Mouse (Mus musculus) hindbrain, embryonic 12.5 days (tissue): ENCODE data around the gene Gpd2. TPM values are rescaled to one million over a fixed set of nuclear protein-coding genes. Genes with fewer than 3 reads are reported as not detected.

Experiments
- ATAC-seq: fragments of 200-750 bp; cut with Nextera tagmentation; 2 replicates; pipeline ENCODE4 v1.8.0; 2017; ENCODE audit warnings: moderate TSS enrichment; ENCODE audit not compliant: low FRiP score
- H3K27ac ChIP-seq: fragments of 300-500 bp; sonication (generic); 2 replicates; pipeline ENCODE4 v1.5.1; 2016; ENCODE audit warnings: mild to moderate bottlenecking
- H3K27me3 ChIP-seq: fragments of 300-500 bp; sonication (generic); 2 replicates; pipeline ENCODE4 v1.6.1; 2016; ENCODE audit warnings: mild to moderate bottlenecking
- H3K36me3 ChIP-seq: fragments of 300-500 bp; sonication (generic); 2 replicates; pipeline ENCODE4 v1.6.1; 2016; ENCODE audit warnings: mild to moderate bottlenecking
- H3K4me1 ChIP-seq: fragments of 300-500 bp; sonication (generic); 2 replicates; pipeline ENCODE4 v1.6.1; 2016
- H3K4me2 ChIP-seq: fragments of 300-500 bp; sonication (generic); replicated peaks from 2 replicates; pipeline ENCODE4 v1.6.1; 2016; ENCODE audit warnings: mild to moderate bottlenecking
- H3K4me3 ChIP-seq: fragments of 300-500 bp; sonication (generic); 2 replicates; pipeline ENCODE4 v1.5.1; 2016; ENCODE audit warnings: mild to moderate bottlenecking
- H3K9ac ChIP-seq: fragments of 300-500 bp; sonication (generic); 2 replicates; pipeline ENCODE4 v1.6.1; 2016; ENCODE audit warnings: mild to moderate bottlenecking, moderate library complexity
- H3K9me3 ChIP-seq: fragments of 300-500 bp; sonication (generic); replicated peaks from 2 replicates; pipeline ENCODE4 v1.6.1; 2016; ENCODE audit warnings: mild to moderate bottlenecking
- WGBS: fragments of 180-500 bp; shearing (Covaris S2); methylation state at CpG from one replicate; pipeline ENCODE4 v1.1.7; 2016; 5-methylcytosine and 5-hydroxymethylcytosine counted together
- polyA plus RNA-seq: library from polyadenylated mRNA; unstranded; fragments of >200 nt; fragmentation: Nextera tagmentation; extraction: Ambion mirVana; gene quantifications from 2 replicates; pipeline ENCODE4 v1.2.1, GENCODE M21; 2016

Gpd2 gene
- polyA plus RNA-seq, 1 experiment from 2014 or later, result 18.9 TPM

GRCm38 (mm10) chr2:57375138-57375837 lies 137.9 kb downstream of the Gpd2 start:
- Histone ChIP-seq H3K4me2 (no peak overlapping the region), H3K36me3 (no peaks in the 10 kb centered on the region), H3K9ac (no peak overlapping the region), H3K9me3 (no peaks in the 10 kb centered on the region), H3K27ac (peak overlapping the region; percentile 24; the same call in 1 of the 2 replicates), H3K4me3 (no peak overlapping the region), H3K27me3 (no peaks in the 10 kb centered on the region), H3K4me1 (peaks cover 21% of the 10 kb centered on the region)
- ATAC-seq, result peak; percentile 80
- 63% methylated on average over 7 of the region's 7 CpGs for WGBS

GRCm38 (mm10) chr2:57378147-57378889 lies 140.9 kb downstream of the Gpd2 start:
- no peaks in the 10 kb centered on the region for H3K9me3 ChIP-seq
- no peaks in the 10 kb centered on the region for H3K27me3 ChIP-seq
- no peak overlapping the region for H3K4me3 ChIP-seq
- H3K4me1 ChIP-seq, result peaks cover 21% of the 10 kb centered on the region
- peak overlapping the region; percentile 40; the same call in 1 of the 2 replicates for H3K27ac ChIP-seq
- no peak overlapping the region for H3K9ac ChIP-seq
- no peaks in the 10 kb centered on the region for H3K36me3 ChIP-seq
- H3K4me2 ChIP-seq, result peak overlapping the region; percentile 19; the same call in 1 of the 2 replicates
- ATAC-seq, result peak; percentile 62
- WGBS, result 10% methylated on average over 8 of the region's 8 CpGs

- Histone ChIP-seq H3K27ac (no peak overlapping the region), H3K4me3 (no peak overlapping the region), H3K4me2 (no peak overlapping the region), H3K27me3 (no peaks in the 10 kb centered on the region), H3K36me3 (no peaks in the 10 kb centered on the region), H3K4me1 (peaks cover 5% of the 10 kb centered on the region), H3K9me3 (no peaks in the 10 kb centered on the region), H3K9ac (no peak overlapping the region)
- 93% methylated on average over 2 of the region's 2 CpGs for WGBS
- no peak for ATAC-seq
Measured at GRCm38 (mm10) chr2:57384625-57385024, 147.2 kb downstream of the Gpd2 start.

- WGBS, result 20% methylated on average over 7 of the region's 7 CpGs
- no peak overlapping the region for H3K27ac ChIP-seq
- H3K4me2 ChIP-seq, result no peak overlapping the region
- H3K36me3 ChIP-seq, result no peaks in the 10 kb centered on the region
- ATAC-seq, result peak; percentile 86
- H3K9ac ChIP-seq, result no peak overlapping the region
- no peak overlapping the region for H3K4me3 ChIP-seq
- H3K9me3 ChIP-seq, result 0 out of 2 replicates have a peak, but pooled peaks cover 4% of the 10 kb centered on the region
- H3K27me3 ChIP-seq, result no peaks in the 10 kb centered on the region
- peaks cover 5% of the 10 kb centered on the region for H3K4me1 ChIP-seq
Measured at GRCm38 (mm10) chr2:57387816-57388215, 150.4 kb downstream of the Gpd2 start.

DNA sequence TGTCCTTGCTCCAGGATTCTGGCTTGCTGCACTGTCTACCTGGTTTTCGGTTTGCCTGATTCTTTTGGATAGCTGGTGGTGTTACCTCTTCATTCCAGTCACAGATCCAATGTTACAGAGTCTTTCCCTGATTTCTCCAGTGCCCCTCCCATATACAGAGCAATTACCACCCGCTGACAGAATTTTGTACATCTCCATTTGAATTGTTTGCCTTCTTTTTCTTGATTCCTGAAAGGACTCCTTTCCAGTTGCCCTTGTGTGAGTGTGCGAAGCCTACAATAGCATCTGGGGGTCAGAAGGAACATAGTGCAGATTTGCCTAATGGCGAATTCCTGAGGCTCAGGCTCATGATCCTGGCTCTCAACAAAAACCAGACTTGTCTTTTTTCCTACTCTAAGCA lies 157.6 kb downstream of the Gpd2 start:
- Histone ChIP-seq H3K27ac (no peak overlapping the region), H3K4me3 (no peak overlapping the region), H3K9ac (no peak overlapping the region), H3K36me3 (no peaks in the 10 kb centered on the region), H3K4me2 (no peak overlapping the region), H3K4me1 (no peaks in the 10 kb centered on the region), H3K9me3 (0 out of 2 replicates have a peak, but pooled peaks cover 4% of the 10 kb centered on the region), H3K27me3 (no peaks in the 10 kb centered on the region)
- no peak for ATAC-seq
- 92% methylated on average over 4 of the region's 4 CpGs for WGBS

- H3K9me3 ChIP-seq, result no peaks in the 10 kb centered on the region
- H3K4me3 ChIP-seq, result no peak overlapping the region
- no peak overlapping the region for H3K9ac ChIP-seq
- H3K27me3 ChIP-seq, result no peaks in the 10 kb centered on the region
- H3K4me1 ChIP-seq, result no peaks in the 10 kb centered on the region
- no peaks in the 10 kb centered on the region for H3K36me3 ChIP-seq
- H3K4me2 ChIP-seq, result no peak overlapping the region
- no peak for ATAC-seq
- H3K27ac ChIP-seq, result no peak overlapping the region
- WGBS, result 96% methylated on average over 13 of the region's 13 CpGs
Measured at GRCm38 (mm10) chr2:57396061-57396460, 158.6 kb downstream of the Gpd2 start.

GRCm38 (mm10) chr2:57397727-57398126 lies 160.3 kb downstream of the Gpd2 start:
- WGBS, result 95% methylated on average over 3 of the region's 3 CpGs
- Histone ChIP-seq H3K27ac (no peak overlapping the region), H3K9me3 (no peaks in the 10 kb centered on the region), H3K4me1 (no peaks in the 10 kb centered on the region), H3K4me2 (no peak overlapping the region), H3K27me3 (no peaks in the 10 kb centered on the region), H3K9ac (no peak overlapping the region), H3K36me3 (no peaks in the 10 kb centered on the region), H3K4me3 (no peak overlapping the region)
- ATAC-seq, result no peak

DNA sequence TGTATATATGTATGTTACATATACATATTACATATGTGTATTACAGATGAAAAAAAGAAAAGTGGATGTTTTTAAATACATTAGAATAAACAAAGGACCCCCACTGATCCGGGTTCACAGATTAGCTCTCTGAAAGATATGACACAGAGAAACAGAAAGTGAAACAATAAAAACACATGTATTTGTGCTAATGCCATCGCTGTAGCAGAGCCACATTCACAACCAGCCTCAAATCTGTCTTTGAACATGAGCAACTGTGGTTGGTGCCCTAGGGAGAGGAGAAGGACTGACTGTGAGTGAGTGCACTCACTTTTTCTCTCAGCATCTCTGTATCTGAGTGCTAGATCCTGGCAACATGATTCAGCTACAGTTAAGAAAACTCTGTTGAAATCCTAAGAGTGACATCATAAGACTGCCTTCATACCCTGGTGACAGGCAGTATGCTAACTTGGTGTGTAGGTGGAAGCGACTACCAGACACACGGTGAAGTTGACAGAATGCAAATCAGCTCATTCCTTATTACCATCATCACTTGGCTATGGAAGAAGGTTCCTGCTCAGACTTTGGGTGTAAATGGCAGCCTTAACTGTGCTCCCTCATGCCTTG lies 170.1 kb downstream of the Gpd2 start:
- H3K9me3 ChIP-seq, result no peaks in the 10 kb centered on the region
- no peaks in the 10 kb centered on the region for H3K27me3 ChIP-seq
- no peaks in the 10 kb centered on the region for H3K4me1 ChIP-seq
- H3K9ac ChIP-seq, result no peak overlapping the region
- no peak overlapping the region for H3K4me3 ChIP-seq
- H3K4me2 ChIP-seq, result no peak overlapping the region
- 83% methylated on average over 4 of the region's 4 CpGs for WGBS
- H3K27ac ChIP-seq, result no peak overlapping the region
- H3K36me3 ChIP-seq, result no peaks in the 10 kb centered on the region
- ATAC-seq, result no peak

DNA sequence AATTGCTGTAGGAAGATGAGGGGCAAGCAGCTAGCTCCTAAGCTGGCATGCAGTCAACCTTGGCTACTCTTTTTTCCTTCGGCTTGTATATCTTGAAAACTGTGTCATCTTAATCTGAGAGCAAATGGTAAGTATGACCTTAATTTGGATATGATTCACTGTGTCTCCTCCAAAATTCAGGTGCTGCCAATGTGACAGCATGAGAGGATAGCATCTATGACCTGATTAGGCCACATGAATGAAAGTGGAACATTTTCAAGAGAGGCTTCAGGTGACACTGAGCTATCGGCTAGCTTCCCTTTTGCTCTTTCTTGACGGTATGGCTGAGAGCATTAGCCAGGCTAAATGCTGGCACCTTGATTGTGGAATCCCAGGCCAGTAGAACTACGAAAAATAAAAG lies 171.0 kb downstream of the Gpd2 start:
- 83% methylated on average over 4 of the region's 4 CpGs for WGBS
- Histone ChIP-seq H3K4me2 (no peak overlapping the region), H3K27me3 (no peaks in the 10 kb centered on the region)

DNA sequence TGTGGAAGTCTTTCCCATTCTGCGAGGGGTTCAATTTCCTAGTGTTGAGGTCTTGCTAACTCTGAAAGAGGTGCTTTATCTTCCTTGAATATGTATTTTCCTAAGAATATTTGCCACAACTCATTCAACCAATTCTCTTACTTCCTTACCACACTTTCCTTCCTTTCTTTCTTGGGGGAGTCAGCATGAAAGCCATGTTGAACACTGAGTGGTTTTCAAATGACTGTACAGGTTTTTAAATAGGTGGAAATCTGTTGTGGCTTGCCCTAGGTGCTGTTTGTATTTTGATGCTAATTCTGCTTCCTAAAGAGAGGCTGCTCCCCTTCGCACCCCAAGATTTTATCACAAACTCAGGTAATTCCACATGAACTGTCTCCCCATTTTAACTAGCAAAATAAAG lies 174.1 kb downstream of the Gpd2 start:
- ATAC-seq, result no peak
- Histone ChIP-seq H3K27ac (no peak overlapping the region), H3K27me3 (no peaks in the 10 kb centered on the region), H3K4me2 (no peak overlapping the region), H3K4me1 (no peaks in the 10 kb centered on the region), H3K9me3 (no peaks in the 10 kb centered on the region), H3K4me3 (no peak overlapping the region), H3K36me3 (no peaks in the 10 kb centered on the region), H3K9ac (no peak overlapping the region)
- 84% methylated on average over 2 of the region's 2 CpGs for WGBS

More for the DNA sequence above, 171.0 kb downstream of the Gpd2 start:
- Histone ChIP-seq H3K9ac (no peak overlapping the region), H3K4me1 (no peaks in the 10 kb centered on the region), H3K9me3 (no peaks in the 10 kb centered on the region), H3K36me3 (no peaks in the 10 kb centered on the region), H3K4me3 (no peak overlapping the region), H3K27ac (no peak overlapping the region)
- ATAC-seq, result no peak

DNA sequence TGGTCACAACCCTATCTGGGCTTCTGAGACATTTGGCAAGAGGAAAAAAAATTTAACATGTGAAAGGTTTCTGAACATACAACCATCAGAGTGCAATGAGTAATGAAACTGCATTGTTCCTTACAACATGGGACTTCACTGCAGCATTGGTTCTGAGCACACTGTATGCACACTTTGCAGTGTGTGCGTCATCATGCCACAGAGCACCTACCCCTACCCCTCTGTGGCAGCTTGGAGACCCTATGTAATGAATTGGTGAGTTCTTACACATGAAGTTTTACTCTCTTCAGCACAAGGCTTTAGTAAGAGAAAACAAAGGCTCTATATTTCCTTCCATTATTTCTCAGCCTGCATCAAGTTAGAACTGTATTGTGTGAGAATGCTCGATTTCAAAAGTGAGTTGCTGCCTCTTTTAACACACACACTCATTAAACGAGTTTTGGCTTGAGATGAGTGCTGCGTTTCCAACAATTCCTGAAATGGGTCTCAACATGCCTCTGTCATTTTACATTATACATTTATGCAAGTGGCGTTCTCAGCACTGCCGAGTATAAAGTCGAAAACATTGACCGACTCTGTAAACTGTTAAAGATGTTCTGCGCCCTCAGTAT lies 177.2 kb downstream of the Gpd2 start:
- WGBS, result 88% methylated on average over 9 of the region's 9 CpGs
- H3K4me2 ChIP-seq, result no peak overlapping the region

GRCm38 (mm10) chr2:57416711-57417110 lies 179.3 kb downstream of the Gpd2 start:
- Histone ChIP-seq H3K9ac (no peak overlapping the region), H3K27me3 (no peaks in the 10 kb centered on the region), H3K27ac (no peak overlapping the region), H3K4me2 (no peak overlapping the region), H3K4me3 (no peak overlapping the region), H3K4me1 (no peaks in the 10 kb centered on the region), H3K9me3 (no peaks in the 10 kb centered on the region), H3K36me3 (no peaks in the 10 kb centered on the region)
- no peak for ATAC-seq
- WGBS, result 35% methylated on average over 1 of the region's 1 CpGs

More for the DNA sequence above, 177.2 kb downstream of the Gpd2 start:
- no peak overlapping the region for H3K27ac ChIP-seq
- H3K9me3 ChIP-seq, result no peaks in the 10 kb centered on the region
- no peak for ATAC-seq
- H3K27me3 ChIP-seq, result no peaks in the 10 kb centered on the region
- no peak overlapping the region for H3K9ac ChIP-seq
- no peak overlapping the region for H3K4me3 ChIP-seq
- no peaks in the 10 kb centered on the region for H3K4me1 ChIP-seq
- H3K36me3 ChIP-seq, result no peaks in the 10 kb centered on the region
